Mouse (Mus musculus) retina, embryonic 14.5 days (tissue): ENCODE results near the gene H2-Ke6.
A peak's percentile ranks its signal among the peaks of the same experiment; 100 is the strongest.
"Not testable (repeated sequence)": the region's sequence is repeated elsewhere in the genome, so short reads cannot be mapped to it uniquely, and the experiment has no call there.

Source experiments
- DNase-seq: peaks from one replicate; pipeline ENCODE4 v3.0.0-alpha.2; 2015; ENCODE audit warnings: low spot score

H2-Ke6 gene

DNA sequence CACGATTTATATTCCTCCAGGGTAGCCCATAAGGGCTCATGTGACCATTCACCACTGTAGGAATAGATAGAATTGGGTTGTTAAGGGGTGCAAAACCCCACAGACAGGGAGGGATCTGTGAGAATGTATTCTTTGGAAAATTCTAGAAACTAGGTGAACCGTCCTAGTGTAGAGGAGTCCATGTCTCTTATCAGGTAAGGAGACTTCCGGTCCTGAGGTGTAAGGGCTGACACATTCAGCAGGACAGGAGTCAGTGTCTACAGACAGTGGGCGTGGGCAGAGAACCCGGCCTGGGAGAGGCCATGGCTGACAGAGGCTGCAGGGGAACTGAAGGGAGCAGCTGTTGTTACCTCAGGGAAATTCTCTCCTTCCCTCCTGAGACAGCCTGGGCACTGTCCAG, 29.2 kb downstream of the H2-Ke6 start:
- not testable (repeated sequence) for DNase-seq

GRCm38 (mm10) chr17:33997025-33997424, 30.8 kb downstream of the H2-Ke6 start:
- not testable (repeated sequence) for DNase-seq

GRCm38 (mm10) chr17:33995651-33996050, 32.2 kb downstream of the H2-Ke6 start:
- DNase-seq, result no peak

GRCm38 (mm10) chr17:33994959-33995358, 32.9 kb downstream of the H2-Ke6 start:
- no peak for DNase-seq

GRCm38 (mm10) chr17:33991788-33992664, 35.8 kb downstream of the H2-Ke6 start:
- peak; percentile 76 for DNase-seq

GRCm38 (mm10) chr17:33982136-33982535, 45.7 kb downstream of the H2-Ke6 start:
- DNase-seq, result peak; percentile 26

DNA sequence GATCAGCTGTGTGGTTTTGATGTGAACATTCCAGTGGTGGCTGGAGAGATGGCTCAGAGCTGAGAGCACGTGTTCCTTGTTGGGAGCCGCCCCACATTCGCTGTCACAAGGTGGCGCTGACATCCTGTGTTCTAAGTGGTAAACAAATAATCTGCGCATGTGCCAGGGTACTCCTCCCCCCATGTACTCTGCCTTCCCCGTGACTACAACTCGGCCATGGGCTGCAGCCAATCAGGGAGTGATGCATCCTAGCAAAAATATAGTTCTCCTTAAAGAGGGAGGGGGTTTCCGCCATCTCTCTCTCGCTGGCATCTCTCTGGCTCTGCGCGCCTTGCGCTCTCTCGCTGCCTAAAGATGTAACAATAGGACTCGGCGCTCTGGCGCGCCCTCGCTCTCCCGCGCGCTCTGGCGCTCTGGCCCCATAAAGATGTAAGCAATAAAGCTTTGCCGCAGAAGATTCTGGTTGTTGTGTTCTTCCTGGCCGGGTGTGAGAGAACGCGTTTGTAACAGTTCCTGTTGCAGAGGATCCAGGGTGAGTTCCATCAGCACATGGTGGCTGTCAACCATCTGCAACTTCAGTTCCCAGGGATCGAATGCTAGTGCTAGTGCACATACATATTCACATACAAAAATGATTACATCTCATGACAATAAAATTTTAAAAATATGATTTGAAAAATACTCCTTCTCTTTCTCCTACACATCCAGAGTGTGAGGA, 46.5 kb downstream of the H2-Ke6 start:
- DNase-seq, result not testable (repeated sequence)

GRCm38 (mm10) chr17:33980181-33981035, 47.5 kb downstream of the H2-Ke6 start:
- no peak for DNase-seq

- no peak for DNase-seq
Measured at GRCm38 (mm10) chr17:33979512-33980050, 48.3 kb downstream of the H2-Ke6 start.

GRCm38 (mm10) chr17:33978631-33979031, 49.2 kb downstream of the H2-Ke6 start:
- DNase-seq, result peak; percentile 21

- DNase-seq, result no peak
Measured at GRCm38 (mm10) chr17:33977861-33978557, 49.9 kb downstream of the H2-Ke6 start.
